Mouse (Mus musculus) small intestine, adult 2 months (tissue): ENCODE measurements at regions not wholly inside any gene's neighbourhood (a gene's known extent, or its start where the extent isn't known, plus 50 kb on each side); places are given as distances from the start of the nearest gene placed in this dataset.

ENCODE experiments used
- CTCF ChIP-seq: fragments of 200-500 bp; IDR thresholded peaks from 2 replicates; pipeline ENCODE4 v1.5.1; 2012; ENCODE audit warnings: low read depth, mild to moderate bottlenecking, control low read depth, inconsistent platforms, low read length, moderate library complexity, mixed read lengths; ENCODE audit not compliant: insufficient replicate concordance, insufficient read length; ENCODE audit errors: extremely low read depth
- POLR2A ChIP-seq: fragments of 200-500 bp; IDR thresholded peaks from 2 replicates; pipeline ENCODE4 v1.6.1; 2012; ENCODE audit warnings: low read depth, mild to moderate bottlenecking, control low read depth, inconsistent platforms, low read length, moderate library complexity

- TF ChIP-seq CTCF (no peak), POLR2A (no peak)
These were observed 296.1 kb downstream of the Icos start for GRCm38 (mm10) chr1:61273843-61274242.
